Mouse (Mus musculus): ENCODE results near the gene S1pr5. TPM values are rescaled to one million over a fixed set of nuclear protein-coding genes. Genes with fewer than 3 reads are reported as not detected.

Gene S1pr5
- total and polyA plus RNA-seq, 2 experiments = 4.1 to 5.3 TPM

GRCm38 (mm10) chr9:21288404-21289336, 40.4 kb upstream of the S1pr5 start:
- H3K36me3 ChIP-seq (ENCODE audit: control insufficient read depth, insufficient read depth, low read length) = peaks cover 2% of the 10 kb centered on the region; the same call in 1 of the 2 replicates
- H3K4me3 ChIP-seq (ENCODE audit: insufficient read depth, low read depth, low read length) = peak overlapping the region; percentile 65; the same call in 1 of the 2 replicates
- WGBS = 71% methylated on average over 13 of the region's 13 CpGs
- TF ChIP-seq POLR2A (IDR thresholded peaks at IDR 0.05; ENCODE audit: extremely low read depth, insufficient read depth, low read length) = no peak
- TF ChIP-seq CTCF (IDR thresholded peaks at IDR 0.05; ENCODE audit: low read depth, low read length) = no peak
- DNase-seq (ENCODE audit: extremely low read depth, low read depth, low spot score) = no peak
- peaks cover 6% of the 10 kb centered on the region for H3K79me2 ChIP-seq (ENCODE audit: control insufficient read depth, insufficient read depth, low read length)
- H3K27ac ChIP-seq (replicated peaks; ENCODE audit: insufficient read depth, low read depth, low read length) = peak overlapping the region; percentile 51
- peak overlapping the region; percentile 65 for H3K9ac ChIP-seq (ENCODE audit: low read depth, low read length)
- H3K27me3 ChIP-seq (ENCODE audit: control insufficient read depth, insufficient read depth, low read length) = no peaks in the 10 kb centered on the region
- peaks cover 5% of the 10 kb centered on the region for H3K4me1 ChIP-seq (ENCODE audit: control insufficient read depth, insufficient read depth, low read length)

GRCm38 (mm10) chr9:21287571-21288402, 39.5 kb upstream of the S1pr5 start, which contains the start of gene Kri1:
Gene Kri1 (minus strand): TSS chr9:21287969.
- H3K79me2 ChIP-seq (ENCODE audit: control insufficient read depth, insufficient read depth, low read length) = peaks cover 6% of the 10 kb centered on the region
- H3K27me3 ChIP-seq (ENCODE audit: control insufficient read depth, insufficient read depth, low read length) = no peaks in the 10 kb centered on the region
- TF ChIP-seq POLR2A (IDR thresholded peaks at IDR 0.05; ENCODE audit: extremely low read depth, insufficient read depth, low read length) = peak; percentile 89; the same call in 1 of the 2 replicates
- no peak for TF ChIP-seq CTCF (IDR thresholded peaks at IDR 0.05; ENCODE audit: low read depth, low read length)
- H3K4me3 ChIP-seq (ENCODE audit: insufficient read depth, low read depth, low read length) = peak within 1 kb of the TSS; percentile 95
- peaks cover 5% of the 10 kb centered on the region; the same call in 1 of the 2 replicates for H3K36me3 ChIP-seq (ENCODE audit: control insufficient read depth, insufficient read depth, low read length)
- peaks cover 5% of the 10 kb centered on the region for H3K4me1 ChIP-seq (ENCODE audit: control insufficient read depth, insufficient read depth, low read length)
- DNase-seq (ENCODE audit: extremely low read depth, low read depth, low spot score) = peak; percentile 96
- peak within 1 kb of the TSS; percentile 94 for H3K9ac ChIP-seq (ENCODE audit: low read depth, low read length)
- under 1% methylated on average over 59 of the region's 59 CpGs for WGBS
- peak within 1 kb of the TSS; percentile 79 for H3K27ac ChIP-seq (replicated peaks; ENCODE audit: insufficient read depth, low read depth, low read length)

- Histone ChIP-seq H3K27me3 (ENCODE audit: control insufficient read depth, insufficient read depth, low read length) (no peaks in the 10 kb centered on the region), H3K4me3 (ENCODE audit: insufficient read depth, low read depth, low read length) (no peak overlapping the region), H3K79me2 (ENCODE audit: control insufficient read depth, insufficient read depth, low read length) (peaks cover 6% of the 10 kb centered on the region), H3K36me3 (ENCODE audit: control insufficient read depth, insufficient read depth, low read length) (peaks cover 9% of the 10 kb centered on the region; the same call in 1 of the 2 replicates), H3K27ac (replicated peaks; ENCODE audit: insufficient read depth, low read depth, low read length) (no peak overlapping the region), H3K9ac (ENCODE audit: low read depth, low read length) (no peak overlapping the region), H3K4me1 (ENCODE audit: control insufficient read depth, insufficient read depth, low read length) (peaks cover 5% of the 10 kb centered on the region)
- 67% methylated on average over 3 of the region's 3 CpGs for WGBS
- TF ChIP-seq CTCF (IDR thresholded peaks at IDR 0.05; ENCODE audit: low read depth, low read length) = no peak
- TF ChIP-seq POLR2A (IDR thresholded peaks at IDR 0.05; ENCODE audit: extremely low read depth, insufficient read depth, low read length) = no peak
- no peak for DNase-seq (ENCODE audit: extremely low read depth, low read depth, low spot score)
Measured at GRCm38 (mm10) chr9:21286753-21287152, 38.5 kb upstream of the S1pr5 start.

GRCm38 (mm10) chr9:21283994-21284393, 35.8 kb upstream of the S1pr5 start:
- peaks cover 18% of the 10 kb centered on the region; the same call in 1 of the 2 replicates for H3K36me3 ChIP-seq (ENCODE audit: control insufficient read depth, insufficient read depth, low read length)

GRCm38 (mm10) chr9:21283591-21283990, 35.3 kb upstream of the S1pr5 start:
- H3K4me3 ChIP-seq (ENCODE audit: insufficient read depth, low read depth, low read length) = no peak overlapping the region
- 94% methylated on average over 5 of the region's 5 CpGs for WGBS
- no peaks in the 10 kb centered on the region for H3K27me3 ChIP-seq (ENCODE audit: control insufficient read depth, insufficient read depth, low read length)
- H3K27ac ChIP-seq (replicated peaks; ENCODE audit: insufficient read depth, low read depth, low read length) = no peak overlapping the region
- TF ChIP-seq POLR2A (IDR thresholded peaks at IDR 0.05; ENCODE audit: extremely low read depth, insufficient read depth, low read length) (no peak), CTCF (IDR thresholded peaks at IDR 0.05; ENCODE audit: low read depth, low read length) (no peak)
- no peak overlapping the region for H3K9ac ChIP-seq (ENCODE audit: low read depth, low read length)
- H3K36me3 ChIP-seq (ENCODE audit: control insufficient read depth, insufficient read depth, low read length) = peaks cover 18% of the 10 kb centered on the region; the same call in 1 of the 2 replicates
- no peak for DNase-seq (ENCODE audit: extremely low read depth, low read depth, low spot score)
- peaks cover 4% of the 10 kb centered on the region; the same call in 1 of the 2 replicates for H3K79me2 ChIP-seq (ENCODE audit: control insufficient read depth, insufficient read depth, low read length)
- peaks cover 5% of the 10 kb centered on the region for H3K4me1 ChIP-seq (ENCODE audit: control insufficient read depth, insufficient read depth, low read length)

More at GRCm38 (mm10) chr9:21283994-21284393, 35.8 kb upstream of the S1pr5 start:
- 63% methylated on average over 3 of the region's 3 CpGs for WGBS
- Histone ChIP-seq H3K4me1 (ENCODE audit: control insufficient read depth, insufficient read depth, low read length) (peaks cover 5% of the 10 kb centered on the region), H3K4me3 (ENCODE audit: insufficient read depth, low read depth, low read length) (no peak overlapping the region), H3K27ac (replicated peaks; ENCODE audit: insufficient read depth, low read depth, low read length) (no peak overlapping the region), H3K27me3 (ENCODE audit: control insufficient read depth, insufficient read depth, low read length) (no peaks in the 10 kb centered on the region), H3K79me2 (ENCODE audit: control insufficient read depth, insufficient read depth, low read length) (peaks cover 4% of the 10 kb centered on the region; the same call in 1 of the 2 replicates), H3K9ac (ENCODE audit: low read depth, low read length) (no peak overlapping the region)
- DNase-seq (ENCODE audit: extremely low read depth, low read depth, low spot score) = no peak
- TF ChIP-seq CTCF (IDR thresholded peaks at IDR 0.05; ENCODE audit: low read depth, low read length) = no peak
- no peak for TF ChIP-seq POLR2A (IDR thresholded peaks at IDR 0.05; ENCODE audit: extremely low read depth, insufficient read depth, low read length)
